Mouse (Mus musculus): ENCODE results near the gene Cd83.

DNA sequence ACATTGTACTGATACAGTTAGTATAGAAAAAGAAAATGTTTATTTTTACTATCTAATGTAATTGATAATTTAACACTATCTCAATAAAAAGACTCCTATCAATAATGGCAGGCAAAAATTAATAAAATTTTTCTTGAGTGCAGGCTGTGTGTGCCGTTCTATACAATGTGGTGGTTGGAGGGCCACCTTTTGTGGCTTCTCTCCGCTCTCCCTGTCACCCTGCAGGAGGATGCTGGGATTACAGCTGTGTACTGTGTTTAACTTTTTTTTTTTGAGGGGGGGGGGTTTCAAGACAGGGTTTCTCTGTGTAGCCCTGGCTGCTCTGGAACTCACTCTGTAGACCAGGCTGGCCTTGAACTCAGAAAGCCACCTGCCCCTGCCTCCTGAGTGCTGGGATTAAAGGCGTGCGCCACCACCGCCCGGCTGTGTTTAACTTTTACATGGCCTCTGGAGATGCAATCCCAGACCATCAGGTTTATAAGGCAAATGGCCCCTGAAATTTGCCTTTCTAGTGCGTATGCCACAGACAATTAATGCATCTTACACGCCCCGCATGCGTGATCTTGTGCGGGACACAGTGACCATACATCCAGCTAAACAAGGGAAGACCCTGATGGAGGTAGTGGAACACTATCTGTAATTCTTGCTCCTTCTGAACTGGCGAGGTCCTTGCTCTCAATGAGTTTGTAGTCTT is 21.1 kb upstream of the Cd83 start:
- no peak for TF ChIP-seq MAFK (IDR thresholded peaks at IDR 0.05; ENCODE audit: insufficient read depth, low read depth, low read length)
- no peak for TF ChIP-seq HCFC1 (IDR thresholded peaks at IDR 0.05; ENCODE audit: borderline replicate concordance, insufficient read depth, low read length)
- no peak for TF ChIP-seq ZC3H11A (IDR thresholded peaks at IDR 0.05; ENCODE audit: borderline replicate concordance, low read depth, low read length)
- no peak for TF ChIP-seq CHD2 (IDR thresholded peaks at IDR 0.05; ENCODE audit: low read depth, low read length)

All from ES-E14 (cell line).